Mouse (Mus musculus): ENCODE results near the gene Slc37a2.

- TF ChIP-seq CTCF (IDR thresholded peaks at IDR 0.05; ENCODE audit: borderline replicate concordance, control insufficient read depth, extremely low read depth, insufficient read depth, low read length, poor library complexity) (no peak), POLR2A (IDR thresholded peaks at IDR 0.05; ENCODE audit: control insufficient read depth, extremely low read depth, insufficient read depth, low read length, poor library complexity) (no peak)
These were observed 68.1 kb downstream of the Slc37a2 start for GRCm38 (mm10) chr9:37187407-37187806.

Measured in thymus, adult 2 months (tissue).